Mouse (Mus musculus): Measurements from ENCODE around the gene Mettl27. TPM values are rescaled to one million over a fixed set of nuclear protein-coding genes. Genes with fewer than 3 reads are reported as not detected.

Mettl27 gene
- total and polyA plus RNA-seq, 2 experiments = 13.5 to 30.0 TPM

DNA sequence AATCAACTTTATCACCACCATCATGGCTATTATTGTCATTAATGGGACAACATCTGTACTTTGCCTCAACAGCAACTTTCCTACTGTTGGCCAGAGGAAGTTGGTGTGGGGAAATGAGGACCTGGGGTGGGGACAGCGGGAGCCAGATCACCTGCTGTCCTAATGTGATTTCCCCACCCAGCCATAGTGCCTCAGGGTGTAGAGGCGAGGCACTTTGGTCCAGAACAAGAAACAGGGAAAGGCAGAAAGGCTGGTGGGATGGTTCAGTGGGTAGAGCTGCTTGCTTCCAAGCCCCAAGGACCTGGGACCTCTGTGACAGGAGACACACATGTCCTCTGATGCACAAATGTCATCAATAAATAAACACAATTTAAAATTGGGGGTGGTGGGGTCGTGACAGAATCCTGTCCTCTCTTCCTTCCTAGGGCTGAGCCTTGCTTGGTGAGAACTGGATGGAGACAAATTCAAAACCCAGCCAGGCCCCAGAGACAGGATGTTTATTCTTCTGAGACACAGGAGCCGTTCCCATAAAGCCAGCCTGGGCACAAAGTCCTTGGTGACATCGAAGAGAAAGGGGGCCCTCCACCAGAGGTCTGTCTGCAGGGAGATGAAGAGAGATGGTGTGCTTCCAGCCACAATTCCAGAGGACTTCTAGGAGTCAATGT lies 15.4 kb downstream of the Mettl27 start:
- Histone ChIP-seq H3K27me3 (ENCODE audit: control insufficient read depth, insufficient read depth, low read length) (0 out of 2 replicates have a peak, but pooled peaks cover 3% of the 10 kb centered on the region), H3K79me2 (ENCODE audit: control insufficient read depth, insufficient read depth, low read length) (no peaks in the 10 kb centered on the region), H3K36me3 (ENCODE audit: control insufficient read depth, insufficient read depth, low read length) (no peaks in the 10 kb centered on the region), H3K4me1 (ENCODE audit: control insufficient read depth, insufficient read depth, low read length) (peaks cover 4% of the 10 kb centered on the region; the same call in 1 of the 2 replicates), H3K4me3 (ENCODE audit: insufficient read depth, low read depth, low read length) (no peak overlapping the region), H3K27ac (replicated peaks; ENCODE audit: insufficient read depth, low read depth, low read length) (no peak overlapping the region), H3K9ac (ENCODE audit: low read depth, low read length) (no peak overlapping the region)
- TF ChIP-seq CTCF (IDR thresholded peaks at IDR 0.05; ENCODE audit: low read depth, low read length) (no peak), POLR2A (IDR thresholded peaks at IDR 0.05; ENCODE audit: extremely low read depth, insufficient read depth, low read length) (no peak)
- no peak for DNase-seq (ENCODE audit: extremely low read depth, low read depth, low spot score)
- 45% methylated on average over 5 of the region's 5 CpGs for WGBS

DNA sequence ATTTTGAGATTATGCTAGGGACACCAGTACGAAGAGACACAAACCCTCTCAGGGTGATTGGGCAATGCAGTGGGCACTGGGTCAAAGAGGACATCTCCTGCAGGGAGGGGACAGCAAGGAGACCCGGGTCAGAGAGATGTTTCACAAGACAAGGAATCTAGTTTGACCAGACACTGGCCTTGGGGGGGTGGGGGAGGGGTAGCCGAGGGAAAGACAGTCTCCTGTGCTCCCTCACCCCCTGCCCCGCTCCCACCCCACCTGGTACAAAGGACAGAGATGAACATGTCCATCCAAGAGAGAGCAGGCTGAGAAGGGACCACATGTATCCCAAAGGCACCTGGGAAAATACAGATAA lies 15.9 kb downstream of the Mettl27 start:
- 34% methylated on average over 4 of the region's 4 CpGs for WGBS
- TF ChIP-seq POLR2A (IDR thresholded peaks at IDR 0.05; ENCODE audit: extremely low read depth, insufficient read depth, low read length) = no peak
- TF ChIP-seq CTCF (IDR thresholded peaks at IDR 0.05; ENCODE audit: low read depth, low read length) = no peak
- no peak for DNase-seq (ENCODE audit: extremely low read depth, low read depth, low spot score)
- Histone ChIP-seq H3K27ac (replicated peaks; ENCODE audit: insufficient read depth, low read depth, low read length) (no peak overlapping the region), H3K4me3 (ENCODE audit: insufficient read depth, low read depth, low read length) (no peak overlapping the region), H3K27me3 (ENCODE audit: control insufficient read depth, insufficient read depth, low read length) (0 out of 2 replicates have a peak, but pooled peaks cover 3% of the 10 kb centered on the region), H3K9ac (ENCODE audit: low read depth, low read length) (no peak overlapping the region), H3K36me3 (ENCODE audit: control insufficient read depth, insufficient read depth, low read length) (no peaks in the 10 kb centered on the region), H3K4me1 (ENCODE audit: control insufficient read depth, insufficient read depth, low read length) (no peaks in the 10 kb centered on the region), H3K79me2 (ENCODE audit: control insufficient read depth, insufficient read depth, low read length) (no peaks in the 10 kb centered on the region)

DNA sequence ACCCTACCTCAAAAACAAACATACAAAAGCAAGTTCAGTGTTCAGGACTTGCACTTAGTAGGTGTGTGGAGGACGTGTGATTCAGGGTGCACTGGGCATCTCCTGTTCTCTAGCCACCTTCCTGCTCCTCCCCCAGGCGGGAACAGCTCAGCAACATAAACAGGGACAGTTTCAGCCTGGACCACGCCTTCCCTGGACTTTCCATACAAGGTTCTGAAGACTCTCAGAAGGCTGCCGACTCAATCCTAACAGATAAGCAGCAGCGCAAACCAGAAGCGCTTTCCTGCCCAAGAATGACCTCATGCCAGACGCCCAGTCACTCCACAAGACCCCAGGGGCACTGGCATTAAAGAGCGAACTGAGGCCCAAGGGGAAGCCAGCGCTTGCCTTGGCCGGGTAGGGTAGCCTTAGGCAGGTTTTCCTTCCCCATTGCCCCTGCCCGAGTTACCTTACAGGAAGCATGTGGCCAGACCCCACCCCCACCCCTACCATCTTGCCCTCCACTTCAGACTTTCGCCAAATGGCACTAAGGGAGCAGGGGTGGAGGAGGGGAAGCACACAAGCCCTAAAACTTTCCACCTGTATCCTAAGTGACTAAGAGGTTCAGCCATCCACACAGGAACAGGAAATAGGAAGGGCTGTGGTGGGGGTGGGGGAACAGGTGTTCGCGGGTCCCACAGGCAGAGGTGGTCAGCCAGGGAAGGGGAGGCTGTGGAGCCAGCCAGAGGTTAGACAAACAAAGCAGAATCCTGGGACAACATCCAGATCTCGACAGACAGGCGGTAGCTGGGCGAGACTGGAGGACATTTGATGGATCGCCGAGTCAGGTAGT lies 19.1 kb downstream of the Mettl27 start:
- H3K4me1 ChIP-seq (ENCODE audit: control insufficient read depth, insufficient read depth, low read length) = no peaks in the 10 kb centered on the region
- no peak overlapping the region for H3K9ac ChIP-seq (ENCODE audit: low read depth, low read length)
- 0 out of 2 replicates have a peak, but pooled peaks cover 3% of the 10 kb centered on the region for H3K27me3 ChIP-seq (ENCODE audit: control insufficient read depth, insufficient read depth, low read length)
- no peaks in the 10 kb centered on the region for H3K36me3 ChIP-seq (ENCODE audit: control insufficient read depth, insufficient read depth, low read length)
- TF ChIP-seq POLR2A (IDR thresholded peaks at IDR 0.05; ENCODE audit: extremely low read depth, insufficient read depth, low read length) (no peak), CTCF (IDR thresholded peaks at IDR 0.05; ENCODE audit: low read depth, low read length) (no peak)
- H3K27ac ChIP-seq (replicated peaks; ENCODE audit: insufficient read depth, low read depth, low read length) = no peak overlapping the region
- no peaks in the 10 kb centered on the region for H3K79me2 ChIP-seq (ENCODE audit: control insufficient read depth, insufficient read depth, low read length)
- H3K4me3 ChIP-seq (ENCODE audit: insufficient read depth, low read depth, low read length) = no peak overlapping the region
- DNase-seq (ENCODE audit: extremely low read depth, low read depth, low spot score) = no peak
- 12% methylated on average over 19 of the region's 19 CpGs for WGBS

DNA sequence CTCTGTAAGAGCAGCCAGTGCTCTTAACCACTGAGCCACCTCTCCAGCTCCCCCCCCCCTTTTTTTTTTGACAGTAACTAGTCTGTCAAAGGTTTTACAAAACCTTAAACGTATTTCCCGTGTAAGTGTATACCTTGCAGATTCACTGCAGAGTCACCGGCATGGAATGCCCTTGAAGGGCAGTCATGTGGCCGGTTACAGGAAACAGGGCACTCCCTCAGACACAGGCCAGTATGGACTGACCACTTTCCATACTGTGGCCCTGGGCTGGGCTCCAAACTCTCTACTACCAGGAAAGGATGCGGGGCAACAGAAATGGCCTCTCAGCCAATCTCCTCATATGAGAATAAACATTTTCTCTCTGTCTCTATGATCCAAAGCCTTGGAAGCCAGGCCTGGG lies 23.3 kb downstream of the Mettl27 start:
- H3K27ac ChIP-seq (replicated peaks; ENCODE audit: insufficient read depth, low read depth, low read length) = no peak overlapping the region
- no peaks in the 10 kb centered on the region for H3K36me3 ChIP-seq (ENCODE audit: control insufficient read depth, insufficient read depth, low read length)
- H3K4me1 ChIP-seq (ENCODE audit: control insufficient read depth, insufficient read depth, low read length) = no peaks in the 10 kb centered on the region
- H3K4me3 ChIP-seq (ENCODE audit: insufficient read depth, low read depth, low read length) = no peak overlapping the region
- no peak for TF ChIP-seq CTCF (IDR thresholded peaks at IDR 0.05; ENCODE audit: low read depth, low read length)
- no peak for TF ChIP-seq POLR2A (IDR thresholded peaks at IDR 0.05; ENCODE audit: extremely low read depth, insufficient read depth, low read length)
- no peak overlapping the region for H3K9ac ChIP-seq (ENCODE audit: low read depth, low read length)
- DNase-seq (ENCODE audit: extremely low read depth, low read depth, low spot score) = no peak
- 74% methylated on average over 5 of the region's 5 CpGs for WGBS
- H3K79me2 ChIP-seq (ENCODE audit: control insufficient read depth, insufficient read depth, low read length) = no peaks in the 10 kb centered on the region
- H3K27me3 ChIP-seq (ENCODE audit: control insufficient read depth, insufficient read depth, low read length) = no peaks in the 10 kb centered on the region

DNA sequence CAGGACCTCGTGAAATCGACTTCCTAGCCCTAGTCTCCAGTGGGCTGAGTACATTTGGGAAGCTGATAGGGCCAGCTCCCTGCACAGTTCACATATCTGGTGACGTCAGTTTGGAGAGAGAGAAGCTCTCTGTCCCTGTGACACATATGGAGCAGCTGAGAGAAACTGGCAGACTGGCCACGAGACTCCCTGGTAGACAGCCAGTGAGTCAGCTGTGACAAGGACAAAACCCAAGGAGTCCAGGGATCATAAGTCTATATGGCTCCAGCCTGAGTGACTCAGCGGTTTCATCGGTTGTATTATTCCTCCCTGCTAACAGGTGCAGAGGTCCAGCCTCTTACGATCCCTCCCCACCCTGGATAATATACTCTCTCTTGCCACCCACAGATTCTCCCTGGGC lies 26.9 kb downstream of the Mettl27 start:
- H3K79me2 ChIP-seq (ENCODE audit: control insufficient read depth, insufficient read depth, low read length) = no peaks in the 10 kb centered on the region

More for the DNA sequence above, 26.9 kb downstream of the Mettl27 start:
- Histone ChIP-seq H3K27me3 (ENCODE audit: control insufficient read depth, insufficient read depth, low read length) (no peaks in the 10 kb centered on the region), H3K9ac (ENCODE audit: low read depth, low read length) (no peak overlapping the region), H3K36me3 (ENCODE audit: control insufficient read depth, insufficient read depth, low read length) (no peaks in the 10 kb centered on the region), H3K4me3 (ENCODE audit: insufficient read depth, low read depth, low read length) (no peak overlapping the region), H3K27ac (replicated peaks; ENCODE audit: insufficient read depth, low read depth, low read length) (no peak overlapping the region), H3K4me1 (ENCODE audit: control insufficient read depth, insufficient read depth, low read length) (no peaks in the 10 kb centered on the region)
- no peak for TF ChIP-seq CTCF (IDR thresholded peaks at IDR 0.05; ENCODE audit: low read depth, low read length)
- no peak for TF ChIP-seq POLR2A (IDR thresholded peaks at IDR 0.05; ENCODE audit: extremely low read depth, insufficient read depth, low read length)
- DNase-seq (ENCODE audit: extremely low read depth, low read depth, low spot score) = no peak
- 63% methylated on average over 7 of the region's 7 CpGs for WGBS

All from liver, adult 2 months (tissue).